Mouse (Mus musculus) liver, embryonic 14.5 days (tissue): ENCODE measurements around the gene Ap1m1. TPM values are rescaled to one million over a fixed set of nuclear protein-coding genes. Genes with fewer than 3 reads are reported as not detected.

Experiments used
- ATAC-seq: fragments of 200-750 bp; cut with Nextera tagmentation; 2 replicates; pipeline ENCODE4 v1.8.0; 2017; ENCODE audit warnings: moderate number of reproducible peaks, mild to moderate bottlenecking, moderate library complexity; ENCODE audit not compliant: insufficient read depth
- DNase-seq, 3 experiments: peaks; one replicate each; pipeline ENCODE4 v3.0.0-alpha.2; 2012 to 2013; ENCODE audit warnings: low read depth in 3 of 3, low spot score in 3 of 3
- H3K27ac ChIP-seq: fragments of 300-500 bp; sonication (generic); 2 replicates; pipeline ENCODE4 v1.5.1; 2014; ENCODE audit warnings: moderate library complexity, mild to moderate bottlenecking, control low read depth, inconsistent platforms
- H3K27me3 ChIP-seq: fragments of 300-500 bp; sonication (generic); 2 replicates; pipeline ENCODE4 v1.6.1; 2014; ENCODE audit warnings: mild to moderate bottlenecking, low read length, moderate library complexity; ENCODE audit not compliant: control insufficient read depth, insufficient read depth
- H3K36me3 ChIP-seq: fragments of 300-500 bp; sonication (generic); replicated peaks from 2 replicates; pipeline ENCODE4 v1.6.1; 2014; ENCODE audit warnings: low read depth; ENCODE audit not compliant: control insufficient read depth, insufficient read depth
- H3K4me1 ChIP-seq, 2 experiments: fragments of 200-500 bp in 1 of 2; fragments of 300-500 bp in 1 of 2; sonication (generic) in 1 of 2; replicated peaks; 2 replicates each; pipeline ENCODE4 v1.6.1; 2012 to 2014; ENCODE audit warnings: antibody characterized with exemption in 1 of 2, inconsistent platforms in 1 of 2, low read length in 1 of 2; ENCODE audit not compliant: control insufficient read depth in 2 of 2, insufficient read depth in 2 of 2
- H3K4me2 ChIP-seq: fragments of 300-500 bp; sonication (generic); 2 replicates; pipeline ENCODE4 v1.6.1; 2014; ENCODE audit warnings: low read depth, mild to moderate bottlenecking, control low read depth, moderate library complexity
- H3K4me3 ChIP-seq, 2 experiments: fragments of 200-500 bp in 1 of 2; fragments of 300-500 bp in 1 of 2; sonication (generic) in 1 of 2; 2 replicates each; pipeline ENCODE4 v1.5.1; 2012 to 2014; ENCODE audit warnings: low read depth in 2 of 2, low read length in 2 of 2, mild to moderate bottlenecking in 2 of 2, control low read depth in 1 of 2, inconsistent platforms in 1 of 2, moderate library complexity in 1 of 2; ENCODE audit not compliant: insufficient read depth in 1 of 2
- H3K9ac ChIP-seq: fragments of 300-500 bp; sonication (generic); replicated peaks from 2 replicates; pipeline ENCODE4 v1.6.1; 2014; ENCODE audit warnings: mild to moderate bottlenecking, control low read depth, moderate library complexity
- H3K9me3 ChIP-seq: fragments of 300-500 bp; sonication (generic); 2 replicates; pipeline ENCODE4 v1.6.1; 2016; ENCODE audit warnings: low read length, mixed read lengths; ENCODE audit not compliant: control insufficient read depth
- CTCF ChIP-seq: IDR thresholded peaks from 2 replicates; pipeline ENCODE4 v1.5.1; 2016; ENCODE audit warnings: antibody characterized with exemption, low read depth, control low read depth
- EP300 ChIP-seq: IDR thresholded peaks from 2 replicates; pipeline ENCODE4 v1.6.1; 2016; ENCODE audit warnings: antibody characterized with exemption, low read depth
- WGBS: fragments of 180-500 bp; shearing (Covaris S2); extraction: QIAGEN DNeasy Blood & Tissue Kit; methylation state at CpG from one replicate; pipeline ENCODE4 v1.1.7; 2014; ENCODE audit not compliant: insufficient replicate concordance; 5-methylcytosine and 5-hydroxymethylcytosine counted together
- polyA plus RNA-seq, 2 experiments: library from polyadenylated mRNA; depleted of rRNA in 1 of 2; stranded (reverse) in 1 of 2; unstranded in 1 of 2; fragments of >200 nt; fragmentation: Nextera tagmentation in 1 of 2; extraction: Ambion mirVana in 1 of 2; gene quantifications; 2 replicates each; pipeline versions ENCODE4 v1.2.1 to v1.2.3; 2012 to 2014

The Ap1m1 gene
- polyA plus RNA-seq, 2 experiments, result 38.8 to 46.7 TPM

GRCm38 (mm10) chr8:72210222-72210621 lies 29.6 kb upstream of the Ap1m1 start:
- H3K4me1 ChIP-seq, result no peaks in the 10 kb centered on the region
- no peaks in the 10 kb centered on the region for H3K36me3 ChIP-seq
- H3K9ac ChIP-seq, result no peak overlapping the region
- H3K4me3 ChIP-seq, result no peak overlapping the region
- WGBS, result 60% methylated on average over 4 of the region's 4 CpGs
- H3K27ac ChIP-seq, result no peak overlapping the region
- H3K4me2 ChIP-seq, result no peak overlapping the region
- no peaks in the 10 kb centered on the region for H3K27me3 ChIP-seq
- H3K9me3 ChIP-seq, result no peaks in the 10 kb centered on the region
- no peak for TF ChIP-seq CTCF
- no peak for TF ChIP-seq EP300
- DNase-seq, result no peak
- no peak for ATAC-seq

- no peak overlapping the region for H3K4me3 ChIP-seq
- no peak overlapping the region for H3K9ac ChIP-seq
- H3K27me3 ChIP-seq, result no peaks in the 10 kb centered on the region
- 0 out of 2 replicates have a peak, but pooled peaks have one; percentile 25 for TF ChIP-seq CTCF
- TF ChIP-seq EP300, result no peak
- ATAC-seq, result no peak
- WGBS, result 26% methylated on average over 2 of the region's 2 CpGs
- H3K9me3 ChIP-seq, result no peaks in the 10 kb centered on the region
- no peak for DNase-seq
- no peaks in the 10 kb centered on the region for H3K36me3 ChIP-seq
- H3K4me2 ChIP-seq, result no peak overlapping the region
- no peak overlapping the region for H3K27ac ChIP-seq
- no peaks in the 10 kb centered on the region for H3K4me1 ChIP-seq
Observed at GRCm38 (mm10) chr8:72210710-72211109, 29.1 kb upstream of the Ap1m1 start.

GRCm38 (mm10) chr8:72211846-72212245 lies 28.0 kb upstream of the Ap1m1 start:
- H3K4me2 ChIP-seq, result no peak overlapping the region
- H3K4me3 ChIP-seq, result no peak overlapping the region
- no peaks in the 10 kb centered on the region for H3K36me3 ChIP-seq
- H3K4me1 ChIP-seq, result peaks cover 0 to 1% of the 10 kb centered on the region in 2 experiments; a peak in 2 of 4 replicates
- no peak overlapping the region for H3K9ac ChIP-seq
- no peak for ATAC-seq
- TF ChIP-seq EP300, result no peak
- TF ChIP-seq CTCF, result no peak
- DNase-seq, result no peak
- 70% methylated on average over 1 of the region's 1 CpGs for WGBS
- H3K27me3 ChIP-seq, result no peaks in the 10 kb centered on the region
- no peak overlapping the region for H3K27ac ChIP-seq
- no peaks in the 10 kb centered on the region for H3K9me3 ChIP-seq

GRCm38 (mm10) chr8:72212751-72213150 lies 27.1 kb upstream of the Ap1m1 start, which contains the start of gene Cib3:
Gene Cib3, minus strand, starts transcription at chr8:72212837.
- ATAC-seq (no peak), DNase-seq (no peak)
- Histone ChIP-seq H3K27ac (no peak within 1 kb of the TSS), H3K4me3 (no peak within 1 kb of the TSS), H3K27me3 (no peaks in the 10 kb centered on the region), H3K9ac (no peak within 1 kb of the TSS), H3K36me3 (no peaks in the 10 kb centered on the region), H3K9me3 (no peaks in the 10 kb centered on the region), H3K4me2 (no peak within 1 kb of the TSS), H3K4me1 (peaks cover 0 to 2% of the 10 kb centered on the region in 2 experiments; a peak in 2 of 4 replicates)
- no peak for TF ChIP-seq CTCF
- TF ChIP-seq EP300, result no peak
- 40% methylated on average over 4 of the region's 4 CpGs for whole genome bisulfite sequencing

GRCm38 (mm10) chr8:72213536-72213935 lies 26.3 kb upstream of the Ap1m1 start, which contains the start of gene Gm11034:
Gene Gm11034, minus strand, starts transcription at chr8:72213636.
- no peaks in the 10 kb centered on the region for H3K9me3 ChIP-seq
- H3K9ac ChIP-seq, result no peak within 1 kb of the TSS
- no peak within 1 kb of the TSS for H3K4me2 ChIP-seq
- no peaks in the 10 kb centered on the region for H3K27me3 ChIP-seq
- no peaks in the 10 kb centered on the region for H3K36me3 ChIP-seq
- no peak for DNase-seq
- no peak for TF ChIP-seq CTCF
- TF ChIP-seq EP300, result no peak
- ATAC-seq, result no peak
- H3K4me1 ChIP-seq, result peaks cover 0 to 2% of the 10 kb centered on the region in 2 experiments; a peak in 2 of 4 replicates
- no peak within 1 kb of the TSS for H3K27ac ChIP-seq
- H3K4me3 ChIP-seq, result no peak within 1 kb of the TSS
- WGBS, result 63% methylated on average over 4 of the region's 4 CpGs
